Mouse (Mus musculus) limb, embryonic 11.5 days (tissue): ENCODE measurements around the gene Kif24. TPM values are rescaled to one million over a fixed set of nuclear protein-coding genes. Genes with fewer than 3 reads are reported as not detected.

Source experiments
- ATAC-seq: fragments of 200-750 bp; cut with Nextera tagmentation; 2 replicates; pipeline ENCODE4 v1.8.0; 2017; ENCODE audit warnings: low read depth; ENCODE audit not compliant: insufficient number of reproducible peaks, low FRiP score, low TSS enrichment
- DNase-seq: peaks from one replicate; pipeline ENCODE4 v3.0.0-alpha.2; 2015; ENCODE audit warnings: low spot score
- H3K27ac ChIP-seq: fragments of 300-500 bp; sonication (generic); replicated peaks from 2 replicates; pipeline ENCODE4 v1.5.1; 2014; ENCODE audit warnings: low read depth, mild to moderate bottlenecking, low read length
- H3K27me3 ChIP-seq: fragments of 300-500 bp; sonication (generic); 2 replicates; pipeline ENCODE4 v1.6.1; 2014; ENCODE audit warnings: mild to moderate bottlenecking, low read length, mixed read lengths; ENCODE audit not compliant: control insufficient read depth, insufficient read depth
- H3K36me3 ChIP-seq: fragments of 300-500 bp; sonication (generic); 2 replicates; pipeline ENCODE4 v1.6.1; 2014; ENCODE audit warnings: mild to moderate bottlenecking, low read length, moderate library complexity, mixed read lengths; ENCODE audit not compliant: control insufficient read depth, insufficient read depth
- H3K4me1 ChIP-seq: fragments of 300-500 bp; sonication (generic); 2 replicates; pipeline ENCODE4 v1.6.1; 2014; ENCODE audit warnings: low read length, mixed read lengths; ENCODE audit not compliant: control insufficient read depth, insufficient read depth
- H3K4me2 ChIP-seq: fragments of 300-500 bp; sonication (generic); 2 replicates; pipeline ENCODE4 v1.6.1; 2014; ENCODE audit warnings: low read depth, mild to moderate bottlenecking, moderate library complexity; ENCODE audit not compliant: severe bottlenecking
- H3K4me3 ChIP-seq: fragments of 300-500 bp; sonication (generic); 2 replicates; pipeline ENCODE4 v1.5.1; 2014; ENCODE audit warnings: low read depth, low read length
- H3K9ac ChIP-seq: fragments of 300-500 bp; sonication (generic); 2 replicates; pipeline ENCODE4 v1.6.1; 2014; ENCODE audit warnings: mild to moderate bottlenecking, low read length
- H3K9me3 ChIP-seq: fragments of 300-500 bp; sonication (generic); 2 replicates; pipeline ENCODE4 v1.6.1; 2016; ENCODE audit warnings: low read length; ENCODE audit not compliant: control insufficient read depth
- WGBS: fragments of 180-500 bp; shearing (Covaris S2); extraction: QIAGEN DNeasy Blood & Tissue Kit; methylation state at CpG from one replicate; pipeline ENCODE4 v1.1.7; 2014; 5-methylcytosine and 5-hydroxymethylcytosine counted together
- polyA plus RNA-seq: library from polyadenylated mRNA; unstranded; fragments of >200 nt; fragmentation: Nextera tagmentation; extraction: Ambion mirVana; gene quantifications from 2 replicates; pipeline ENCODE4 v1.2.1, GENCODE M21; 2014

Kif24 gene
- polyA plus RNA-seq, 1 experiment from 2014 or later, result 7.4 TPM

DNA sequence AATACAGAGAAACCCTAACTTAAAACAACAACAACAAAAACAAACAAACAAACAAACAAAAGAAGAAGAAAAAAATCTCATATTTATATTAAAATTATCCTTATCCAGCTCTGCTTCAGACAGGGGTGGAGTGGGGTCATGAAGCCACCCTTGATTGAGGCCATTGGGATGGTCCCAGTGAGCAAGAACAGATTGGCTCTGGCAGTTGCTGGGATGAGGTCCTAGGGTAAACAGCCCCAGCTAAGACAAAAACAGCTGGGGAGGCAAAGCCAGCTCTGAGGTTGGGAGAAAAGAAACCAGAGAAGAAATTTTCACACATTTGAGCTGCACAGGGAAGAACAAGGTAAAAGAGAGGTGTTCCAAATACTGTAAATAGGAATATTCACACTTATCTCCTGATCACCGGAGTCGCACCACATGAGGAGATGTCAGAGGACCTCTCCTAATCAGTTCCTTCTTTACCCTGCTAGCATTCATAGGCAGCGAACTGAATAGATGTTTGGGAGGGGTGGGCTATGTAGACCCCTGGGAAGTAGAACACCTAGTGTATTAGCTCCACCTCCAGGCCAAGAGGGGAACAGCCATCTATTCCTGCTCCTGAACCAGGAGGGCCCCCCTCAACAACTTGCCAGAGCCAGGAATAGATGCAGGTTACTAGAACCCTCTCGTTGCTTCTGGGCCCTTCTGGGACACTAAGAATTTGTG, 14.2 kb upstream of the Kif24 start:
- no peaks in the 10 kb centered on the region for H3K9me3 ChIP-seq
- no peak overlapping the region for H3K4me2 ChIP-seq
- H3K4me1 ChIP-seq, result peaks cover 17% of the 10 kb centered on the region
- no peak overlapping the region for H3K9ac ChIP-seq
- no peak overlapping the region for H3K4me3 ChIP-seq
- H3K36me3 ChIP-seq, result no peaks in the 10 kb centered on the region
- WGBS, result 68% methylated on average over 4 of the region's 4 CpGs
- H3K27ac ChIP-seq, result no peak overlapping the region
- H3K27me3 ChIP-seq, result no peaks in the 10 kb centered on the region
- no peak for ATAC-seq
- DNase-seq, result no peak

DNA sequence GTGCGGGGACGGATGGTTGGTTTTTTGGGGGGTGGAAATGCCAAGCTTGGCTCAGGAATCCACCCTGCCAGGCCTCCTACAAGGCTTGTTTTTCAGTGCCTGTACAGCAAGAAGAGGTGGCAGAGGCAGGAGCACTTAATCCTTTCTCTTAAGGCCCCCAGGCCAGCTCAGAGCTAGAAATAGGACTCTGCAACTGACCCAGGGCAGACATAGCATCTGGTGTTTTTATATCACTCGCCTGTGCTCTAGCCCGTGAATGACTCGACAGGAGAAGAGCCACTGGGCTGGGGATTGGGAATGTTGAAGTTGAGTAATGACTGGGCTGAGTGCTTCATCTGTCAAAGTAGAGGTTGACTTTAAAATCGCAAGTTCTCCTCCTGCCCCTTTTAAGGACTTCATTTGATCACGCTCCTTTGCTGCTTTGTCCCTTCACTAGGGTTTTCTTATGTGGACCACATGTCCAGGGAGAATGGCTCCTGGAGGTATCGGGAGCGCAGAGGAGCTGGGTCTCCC, 13.0 kb upstream of the Kif24 start:
- H3K4me2 ChIP-seq, result no peak overlapping the region
- H3K36me3 ChIP-seq, result no peaks in the 10 kb centered on the region
- 79% methylated on average over 9 of the region's 9 CpGs for WGBS
- DNase-seq, result no peak
- no peak for ATAC-seq
- H3K27ac ChIP-seq, result no peak overlapping the region
- H3K27me3 ChIP-seq, result no peaks in the 10 kb centered on the region
- H3K9me3 ChIP-seq, result no peaks in the 10 kb centered on the region
- H3K4me3 ChIP-seq, result no peak overlapping the region
- H3K9ac ChIP-seq, result no peak overlapping the region
- peaks cover 17% of the 10 kb centered on the region for H3K4me1 ChIP-seq

DNA sequence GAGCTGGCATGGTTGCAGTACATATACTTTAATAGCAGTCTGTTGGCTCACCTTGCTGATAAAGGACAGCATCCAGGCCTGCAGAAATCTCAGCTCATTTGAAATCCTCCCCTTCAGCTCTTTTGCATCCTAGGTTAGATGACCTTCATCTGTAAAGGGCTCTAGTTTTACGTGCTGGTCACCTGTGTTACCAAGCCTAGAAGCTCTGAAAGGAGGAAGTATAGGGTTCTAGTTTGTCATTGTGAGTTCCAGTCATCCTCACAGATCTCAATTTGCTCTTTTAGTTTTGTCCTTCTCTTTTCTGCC, 6.7 kb upstream of the Kif24 start:
- Histone ChIP-seq H3K36me3 (no peaks in the 10 kb centered on the region), H3K27me3 (no peaks in the 10 kb centered on the region), H3K4me2 (no peak overlapping the region), H3K4me3 (no peak overlapping the region), H3K27ac (no peak overlapping the region), H3K9ac (no peak overlapping the region), H3K4me1 (peaks cover 5% of the 10 kb centered on the region; the same call in 1 of the 2 replicates), H3K9me3 (no peaks in the 10 kb centered on the region)
- DNase-seq (no peak), ATAC-seq (no peak)
- WGBS, result 88% methylated on average over 1 of the region's 1 CpGs

DNA sequence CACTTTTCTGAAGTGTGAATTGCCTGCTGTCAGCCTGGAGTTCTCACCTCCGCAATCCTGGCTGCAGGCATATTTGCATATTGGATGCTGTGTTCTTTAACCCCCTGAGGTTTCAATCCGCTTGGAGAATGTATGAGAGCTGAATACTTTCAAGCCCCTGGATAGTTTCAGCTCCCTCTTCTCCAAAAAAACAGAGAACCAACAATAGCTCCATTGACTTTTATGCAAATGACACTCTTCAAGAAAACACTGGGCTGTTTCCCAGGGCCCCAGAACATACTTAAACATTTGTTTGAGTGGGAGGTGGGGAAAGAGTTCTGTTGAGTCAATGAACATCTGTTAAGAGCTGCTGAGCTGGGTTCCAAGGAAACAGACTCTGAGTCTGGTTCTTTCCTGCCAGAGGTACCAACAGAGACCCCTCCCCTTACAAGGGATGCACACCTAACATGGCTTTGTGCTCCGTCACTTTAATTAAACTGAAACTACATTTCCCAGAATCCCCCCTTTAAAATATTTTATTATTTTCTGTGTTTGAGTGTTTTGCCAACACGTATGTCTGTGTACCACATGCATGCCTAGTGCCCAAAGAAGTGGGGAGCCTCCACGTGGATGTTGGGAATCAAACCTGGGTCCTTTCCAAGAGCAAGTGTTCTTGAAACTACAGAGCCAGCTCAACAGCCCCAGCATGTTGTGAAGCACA, 6.1 kb upstream of the Kif24 start:
- DNase-seq (no peak), ATAC-seq (no peak)
- H3K27ac ChIP-seq, result no peak overlapping the region
- no peak overlapping the region for H3K9ac ChIP-seq
- H3K4me3 ChIP-seq, result no peak overlapping the region
- H3K27me3 ChIP-seq, result no peaks in the 10 kb centered on the region
- H3K4me2 ChIP-seq, result no peak overlapping the region
- no peaks in the 10 kb centered on the region for H3K36me3 ChIP-seq
- 40% methylated on average over 5 of the region's 5 CpGs for WGBS
- H3K4me1 ChIP-seq, result peaks cover 5% of the 10 kb centered on the region; the same call in 1 of the 2 replicates
- H3K9me3 ChIP-seq, result no peaks in the 10 kb centered on the region

DNA sequence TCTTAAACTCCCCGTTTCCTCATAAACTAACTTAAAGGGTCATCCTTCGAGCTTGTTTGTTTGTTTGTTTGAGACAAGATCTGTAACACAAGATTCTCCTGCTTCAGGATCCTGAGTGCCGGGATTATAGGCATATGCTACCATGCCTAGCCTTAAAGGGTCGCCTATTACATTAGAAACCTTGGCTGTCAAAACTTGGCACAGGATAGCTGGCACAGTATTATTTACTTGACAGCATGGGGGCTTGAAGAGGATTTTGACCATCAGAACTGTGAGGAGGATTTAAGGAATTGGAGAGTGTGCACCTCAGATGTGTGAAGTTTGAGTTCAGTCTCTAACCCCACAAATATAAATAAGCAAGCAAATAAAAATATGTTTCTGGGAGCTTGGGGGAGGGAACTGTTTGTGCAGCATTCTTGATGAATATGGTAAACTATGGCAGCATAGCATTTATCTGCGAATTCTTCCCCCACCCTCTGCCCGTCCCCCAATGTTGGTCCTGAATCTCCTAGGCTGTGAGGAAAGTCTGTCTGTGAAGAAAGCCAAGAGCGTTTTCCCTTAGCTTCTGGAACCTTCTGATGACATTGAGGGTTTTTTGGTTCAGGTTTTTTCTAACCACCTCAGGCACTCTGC, 5.5 kb upstream of the Kif24 start:
- Histone ChIP-seq H3K9me3 (no peaks in the 10 kb centered on the region), H3K4me2 (no peak overlapping the region), H3K36me3 (no peaks in the 10 kb centered on the region), H3K4me1 (peaks cover 5% of the 10 kb centered on the region; the same call in 1 of the 2 replicates), H3K27ac (no peak overlapping the region), H3K27me3 (no peaks in the 10 kb centered on the region), H3K9ac (no peak overlapping the region), H3K4me3 (no peak overlapping the region)
- 57% methylated on average over 7 of the region's 7 CpGs for WGBS
- no peak for DNase-seq
- ATAC-seq, result no peak

DNA sequence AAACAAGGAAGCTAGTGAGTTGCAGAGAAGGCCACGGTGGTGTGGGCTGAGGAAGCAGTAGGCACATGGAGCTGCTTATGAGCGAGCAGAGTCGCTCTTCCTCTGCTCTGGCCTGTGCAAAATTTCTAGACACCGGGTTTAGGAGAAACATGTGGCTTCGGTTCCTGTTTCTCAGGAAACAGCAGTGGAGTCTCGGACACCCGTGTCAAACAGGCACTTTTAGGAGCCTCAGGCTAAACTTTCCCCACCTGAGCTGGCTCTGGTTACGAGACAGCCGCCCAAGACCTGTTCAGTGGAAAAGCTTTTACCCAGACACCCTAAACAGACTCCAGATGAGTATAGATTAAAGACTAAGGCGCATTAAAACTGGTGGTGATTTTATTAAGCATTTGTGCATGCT, 4.5 kb upstream of the Kif24 start:
- H3K4me3 ChIP-seq, result no peak overlapping the region
- no peak overlapping the region for H3K9ac ChIP-seq
- H3K27me3 ChIP-seq, result no peaks in the 10 kb centered on the region
- H3K9me3 ChIP-seq, result no peaks in the 10 kb centered on the region
- no peak overlapping the region for H3K4me2 ChIP-seq
- H3K27ac ChIP-seq, result no peak overlapping the region
- 32% methylated on average over 10 of the region's 10 CpGs for WGBS
- H3K4me1 ChIP-seq, result peaks cover 5% of the 10 kb centered on the region; the same call in 1 of the 2 replicates
- no peaks in the 10 kb centered on the region for H3K36me3 ChIP-seq
- ATAC-seq (no peak), DNase-seq (peak; percentile 57)

DNA sequence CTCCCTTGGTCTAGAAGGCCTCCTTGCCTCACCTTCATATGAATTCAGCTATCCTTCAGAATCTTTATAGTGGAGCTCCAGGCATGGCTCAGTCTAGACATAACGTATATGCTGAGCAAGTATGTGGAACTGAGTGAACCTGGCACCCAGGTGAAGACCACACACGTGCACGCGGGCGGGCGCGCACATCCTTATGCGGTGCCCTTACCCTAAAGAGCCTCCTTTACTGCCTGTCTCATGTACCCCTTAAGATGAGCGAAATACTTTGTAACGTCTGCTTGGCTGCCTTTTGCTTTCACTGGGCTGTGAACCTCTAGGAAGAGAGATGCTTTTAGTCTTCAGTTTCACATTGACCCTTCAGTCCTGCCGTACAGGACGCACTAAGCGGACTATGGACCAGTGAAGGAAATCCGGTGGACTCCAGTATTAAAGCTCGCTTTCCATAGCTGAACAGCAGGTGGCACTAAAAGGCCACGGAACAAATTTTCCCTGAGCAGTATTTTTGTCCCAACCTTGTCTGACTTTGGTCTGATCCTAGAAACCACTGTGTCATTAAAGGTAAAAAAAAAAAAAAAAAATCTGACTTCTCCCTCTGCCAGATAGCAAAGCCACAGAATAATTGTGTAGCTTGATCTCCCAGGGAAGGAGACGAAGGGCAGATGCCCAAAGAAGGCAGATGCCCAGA, 3.9 kb upstream of the Kif24 start:
- H3K27ac ChIP-seq, result no peak overlapping the region
- peak; percentile 77 for DNase-seq
- H3K27me3 ChIP-seq, result no peaks in the 10 kb centered on the region
- no peaks in the 10 kb centered on the region for H3K36me3 ChIP-seq
- H3K9me3 ChIP-seq, result no peaks in the 10 kb centered on the region
- H3K4me1 ChIP-seq, result peaks cover 5% of the 10 kb centered on the region; the same call in 1 of the 2 replicates
- WGBS, result 59% methylated on average over 17 of the region's 17 CpGs
- no peak overlapping the region for H3K4me3 ChIP-seq
- H3K4me2 ChIP-seq, result no peak overlapping the region
- no peak for ATAC-seq
- H3K9ac ChIP-seq, result no peak overlapping the region

DNA sequence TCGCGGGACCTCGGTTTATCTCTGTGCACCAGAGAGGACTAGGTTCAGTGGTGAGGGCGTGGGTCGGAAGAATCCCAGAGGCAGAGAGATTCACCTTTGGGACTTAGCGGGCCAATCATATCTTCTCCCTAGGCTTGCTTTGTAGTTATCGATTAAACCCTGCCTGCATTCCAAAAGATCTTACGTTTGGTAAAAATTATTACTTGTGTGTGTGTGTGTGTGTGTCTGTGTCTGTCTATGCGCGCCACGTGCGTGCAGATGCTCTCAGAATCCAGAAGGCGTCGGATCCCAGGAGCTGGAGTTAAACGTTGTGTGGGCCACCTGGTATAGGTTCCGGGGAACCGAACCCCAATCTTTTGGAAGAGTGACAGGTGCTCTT, 589 bp upstream of the Kif24 start:
- ATAC-seq (0 out of 2 replicates have a peak, but pooled peaks have one; percentile 3), DNase-seq (no peak)

More for the DNA sequence above, 589 bp upstream of the Kif24 start:
- Histone ChIP-seq H3K4me1 (peaks cover 5% of the 10 kb centered on the region; the same call in 1 of the 2 replicates), H3K4me2 (peak overlapping the region; percentile 47), H3K9ac (peak overlapping the region; percentile 72), H3K9me3 (no peaks in the 10 kb centered on the region), H3K27ac (no peak overlapping the region), H3K36me3 (no peaks in the 10 kb centered on the region), H3K4me3 (peak overlapping the region; percentile 70), H3K27me3 (no peaks in the 10 kb centered on the region)
- WGBS, result 4% methylated on average over 17 of the region's 17 CpGs
